Mouse (Mus musculus): ENCODE measurements around the gene Pms2. TPM values are rescaled to one million over a fixed set of nuclear protein-coding genes. Genes with fewer than 3 reads are reported as not detected.

Pms2 gene
- polyA plus RNA-seq (2015; fragmentation: Nextera tagmentation; extraction: Ambion mirVana), result 11.7 and 14.5 TPM in 2 replicates

DNA sequence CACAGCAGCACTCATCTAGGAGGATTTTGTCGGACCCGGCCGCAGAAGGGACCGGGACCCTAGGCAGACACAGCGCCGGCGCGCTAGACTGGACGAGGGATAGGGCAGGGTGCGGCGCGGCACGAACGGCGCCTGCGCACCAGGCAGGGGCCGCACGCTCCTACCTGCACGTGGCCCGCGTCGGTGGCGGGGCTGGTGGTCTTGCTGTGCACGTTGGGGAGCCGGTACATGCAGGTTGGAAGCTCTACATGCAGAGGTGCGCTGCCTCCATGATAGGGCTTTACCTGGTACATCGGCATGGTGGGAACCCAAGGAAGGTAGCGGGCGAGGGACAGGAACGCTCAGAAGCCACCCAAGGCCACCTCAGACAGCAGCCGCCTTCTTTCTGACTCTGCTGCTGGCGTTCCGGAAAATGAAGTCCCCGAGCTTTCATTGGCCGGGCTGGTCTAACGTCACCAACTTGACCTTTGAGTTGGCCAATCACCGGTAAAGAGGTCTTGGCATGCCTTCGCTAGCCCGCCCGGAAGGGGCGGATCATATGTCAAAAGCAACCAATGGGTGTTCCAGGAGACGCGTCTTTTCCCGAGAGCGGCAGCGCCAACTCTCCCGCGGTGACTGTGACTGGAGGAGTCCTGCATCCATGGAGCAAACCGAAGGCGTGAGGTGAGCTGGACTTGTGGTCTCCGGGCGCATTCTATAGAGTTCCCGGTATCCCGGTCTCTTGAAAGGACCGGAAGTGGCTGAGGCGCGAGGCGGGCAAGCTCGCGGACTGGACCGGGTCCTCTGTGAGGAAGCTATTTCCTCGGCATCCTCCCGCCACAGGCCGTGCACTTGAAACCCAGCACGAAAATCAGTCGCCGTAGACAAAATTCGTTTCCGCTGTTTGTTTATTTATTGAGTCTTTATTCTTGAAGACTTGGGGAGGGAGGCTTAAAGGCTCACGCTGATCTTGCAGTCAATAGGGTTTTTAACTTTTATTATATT is at the start of gene Pms2, which contains the start of gene Aimp2:
Gene Pms2, plus strand, starts transcription at position 548 of the 984 bp plus-strand sequence.
Gene Aimp2, minus strand, starts transcription at position 431 of the 984 bp plus-strand sequence.
- under 1% methylated on average over 70 of the region's 70 CpGs for WGBS (ENCODE audit: insufficient replicate concordance)

DNA sequence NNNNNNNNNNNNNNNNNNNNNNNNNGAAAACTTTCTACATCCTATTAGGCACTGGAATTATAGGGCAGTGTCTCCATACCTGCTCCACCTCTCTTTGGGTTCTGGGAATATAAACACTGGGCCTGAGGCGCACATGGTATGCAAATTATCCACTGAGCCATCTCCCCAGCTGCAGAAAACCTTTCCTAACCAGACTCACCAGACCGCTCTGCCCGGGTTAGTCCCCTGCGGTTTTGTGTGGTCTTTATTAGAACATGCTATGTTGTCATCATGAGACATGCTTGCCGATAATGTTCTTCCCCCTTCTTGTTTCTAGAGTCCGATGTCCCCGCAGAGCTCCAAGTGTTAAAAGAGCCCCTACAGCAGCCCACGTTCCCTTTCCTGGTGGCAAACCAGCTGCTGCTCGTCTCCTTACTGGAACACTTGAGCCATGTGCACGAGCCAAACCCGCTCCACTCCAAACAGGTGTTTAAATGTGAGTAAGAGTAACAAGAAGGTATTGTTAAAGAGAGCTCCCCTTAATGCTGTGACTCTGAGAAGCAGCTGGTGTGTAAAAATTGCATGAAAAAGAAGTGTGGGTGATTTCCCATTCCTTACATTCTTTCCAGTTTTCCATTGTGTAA is 38.1 kb upstream of the Pms2 start:
- H3K36me3 ChIP-seq (replicated peaks), result peaks cover 53% of the 10 kb centered on the region
- no peak overlapping the region for H3K4me3 ChIP-seq (replicated peaks)
- no peaks in the 10 kb centered on the region for H3K9me3 ChIP-seq (replicated peaks)
- 85% methylated on average over 11 of the region's 11 CpGs for WGBS (ENCODE audit: insufficient replicate concordance)
- H3K27ac ChIP-seq (replicated peaks), result no peak overlapping the region
- H3K9ac ChIP-seq, result no peak overlapping the region
- no peak for ATAC-seq (ENCODE audit: insufficient read depth)
- no peaks in the 10 kb centered on the region for H3K27me3 ChIP-seq
- no peak overlapping the region for H3K4me2 ChIP-seq
- H3K4me1 ChIP-seq (replicated peaks), result peaks cover 16% of the 10 kb centered on the region

More for the DNA sequence above, at the start of gene Pms2, which contains the start of gene Aimp2:
- Histone ChIP-seq H3K4me3 (replicated peaks) (peak within 1 kb of the TSS; percentile 87), H3K4me1 (replicated peaks) (peaks cover 34% of the 10 kb centered on the region), H3K9ac (peak within 1 kb of the TSS; percentile 76), H3K27me3 (no peaks in the 10 kb centered on the region), H3K4me2 (peak within 1 kb of the TSS; percentile 91), H3K36me3 (replicated peaks) (peaks cover 38% of the 10 kb centered on the region), H3K9me3 (replicated peaks) (no peaks in the 10 kb centered on the region), H3K27ac (replicated peaks) (peak within 1 kb of the TSS; percentile 98)
- peak; percentile 94 for ATAC-seq (ENCODE audit: insufficient read depth)

DNA sequence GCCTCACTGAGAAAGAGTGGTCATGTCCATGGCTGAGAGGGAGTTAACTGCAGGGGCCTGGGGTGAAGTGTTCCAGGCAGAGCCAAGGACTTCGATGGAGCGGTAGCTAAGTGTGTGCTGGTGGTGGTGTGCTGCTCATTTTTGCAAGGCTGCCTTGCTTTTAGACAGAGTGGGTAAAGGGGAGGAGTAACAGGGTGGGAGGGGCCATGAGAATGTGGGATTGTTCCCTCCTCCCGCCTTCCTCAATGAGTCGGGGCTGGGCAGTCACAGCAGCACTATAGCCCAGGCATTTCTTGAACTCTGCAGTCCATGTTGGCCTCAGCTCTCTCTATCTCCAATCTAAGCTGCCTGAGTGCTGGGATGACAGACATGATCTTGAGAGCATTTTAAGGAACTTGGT is 35.2 kb upstream of the Pms2 start:
- 81% methylated on average over 4 of the region's 4 CpGs for WGBS (ENCODE audit: insufficient replicate concordance)
- peaks cover 16% of the 10 kb centered on the region for H3K4me1 ChIP-seq (replicated peaks)
- no peaks in the 10 kb centered on the region for H3K9me3 ChIP-seq (replicated peaks)
- no peaks in the 10 kb centered on the region for H3K27me3 ChIP-seq
- ATAC-seq (ENCODE audit: insufficient read depth), result peak; percentile 34; the same call in 1 of the 2 replicates
- H3K27ac ChIP-seq (replicated peaks), result 0 out of 2 replicates have a peak overlapping the region, but pooled peaks have one; percentile 9
- H3K4me3 ChIP-seq (replicated peaks), result no peak overlapping the region
- no peak overlapping the region for H3K9ac ChIP-seq
- H3K4me2 ChIP-seq, result no peak overlapping the region
- peaks cover 82% of the 10 kb centered on the region for H3K36me3 ChIP-seq (replicated peaks)

DNA sequence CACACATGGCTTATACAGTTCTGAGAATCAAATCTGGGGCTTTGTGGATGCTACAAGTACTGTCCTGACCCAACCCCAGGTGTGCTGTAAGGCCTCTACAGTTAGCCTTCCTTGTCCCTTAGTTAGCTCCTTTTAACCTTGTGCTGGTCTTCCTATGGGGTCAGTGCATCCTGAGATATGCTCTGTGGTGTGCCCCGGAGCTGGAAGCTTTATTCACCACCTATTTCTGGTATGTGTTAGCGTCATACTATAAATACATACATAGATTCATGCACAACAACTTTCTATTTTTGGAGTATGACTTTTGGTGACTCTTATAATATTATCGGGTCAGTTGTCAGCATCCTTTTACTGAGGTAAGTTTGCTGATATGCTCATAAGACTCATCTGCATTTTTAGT is 24.5 kb upstream of the Pms2 start:
- peaks cover 100% of the 10 kb centered on the region for H3K36me3 ChIP-seq (replicated peaks)
- ATAC-seq (ENCODE audit: insufficient read depth), result no peak
- WGBS (ENCODE audit: insufficient replicate concordance), result 91% methylated on average over 3 of the region's 3 CpGs
- no peak overlapping the region for H3K4me3 ChIP-seq (replicated peaks)
- H3K27ac ChIP-seq (replicated peaks), result no peak overlapping the region
- H3K27me3 ChIP-seq, result no peaks in the 10 kb centered on the region
- no peaks in the 10 kb centered on the region for H3K4me1 ChIP-seq (replicated peaks)
- no peak overlapping the region for H3K9ac ChIP-seq
- H3K9me3 ChIP-seq (replicated peaks), result 0 out of 2 replicates have a peak, but pooled peaks cover 8% of the 10 kb centered on the region
- H3K4me2 ChIP-seq, result no peak overlapping the region

DNA sequence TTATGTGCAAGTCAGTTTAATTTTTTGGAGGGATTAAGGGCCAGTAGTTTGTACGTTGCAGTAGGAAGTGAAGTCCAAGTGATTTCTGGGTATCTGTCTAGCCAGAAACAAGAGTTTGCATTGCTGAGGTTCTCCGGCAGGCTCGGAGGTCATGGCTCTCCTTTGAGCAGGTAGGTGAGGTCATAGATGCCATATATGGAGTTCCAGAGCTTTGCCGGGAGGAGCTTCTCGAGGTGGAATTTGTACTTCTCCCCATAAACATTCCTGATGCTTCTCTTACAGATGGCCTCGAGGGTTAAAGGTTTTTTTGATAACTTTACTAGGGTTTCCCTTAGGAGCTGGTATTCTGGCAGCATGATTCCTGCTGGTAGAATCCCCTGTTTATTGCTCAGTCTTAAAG is 19.0 kb upstream of the Pms2 start:
- H3K27ac ChIP-seq (replicated peaks), result no peak overlapping the region
- H3K4me1 ChIP-seq (replicated peaks), result peaks cover 25% of the 10 kb centered on the region
- H3K9ac ChIP-seq, result no peak overlapping the region
- no peak overlapping the region for H3K4me3 ChIP-seq (replicated peaks)
- no peaks in the 10 kb centered on the region for H3K27me3 ChIP-seq
- no peak overlapping the region for H3K4me2 ChIP-seq
- peaks cover 100% of the 10 kb centered on the region for H3K36me3 ChIP-seq (replicated peaks)
- ATAC-seq (ENCODE audit: insufficient read depth), result no peak; the same call in 1 of the 2 replicates
- no peaks in the 10 kb centered on the region for H3K9me3 ChIP-seq (replicated peaks)
- 77% methylated on average over 6 of the region's 6 CpGs for WGBS (ENCODE audit: insufficient replicate concordance)

DNA sequence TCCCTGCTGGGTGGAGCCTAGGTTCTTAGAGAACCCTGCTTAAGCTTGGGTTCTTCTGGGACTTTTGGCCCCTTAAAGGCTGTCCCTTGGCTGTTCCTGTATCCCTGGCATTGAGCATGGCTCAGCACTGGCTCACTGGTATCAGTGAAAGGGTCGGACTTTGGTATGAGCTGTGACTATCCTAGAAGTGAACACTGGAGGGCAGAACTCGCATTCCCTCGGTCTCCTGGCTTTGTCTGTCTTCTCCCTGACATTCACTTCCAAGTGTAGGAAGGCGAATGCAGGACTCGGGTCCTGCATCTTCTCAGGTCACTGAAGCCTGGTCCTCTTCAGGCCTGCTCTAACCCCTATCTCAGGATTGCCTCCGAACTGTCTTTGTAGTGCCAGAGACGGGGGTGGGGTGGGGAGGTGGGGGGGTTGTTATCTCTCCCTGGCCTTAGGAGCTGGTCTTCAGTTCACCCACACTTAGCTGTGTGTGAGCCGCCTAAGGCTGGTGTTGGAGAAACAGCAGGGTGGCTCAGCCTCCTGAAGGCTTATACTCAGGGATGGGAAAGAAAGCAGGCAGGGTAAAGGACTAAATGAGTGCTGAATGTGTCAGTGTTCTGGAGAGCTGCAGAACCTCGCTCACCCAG is 17.4 kb upstream of the Pms2 start:
- Histone ChIP-seq H3K4me3 (replicated peaks) (no peak overlapping the region), H3K4me1 (replicated peaks) (peaks cover 25% of the 10 kb centered on the region), H3K27me3 (no peaks in the 10 kb centered on the region), H3K36me3 (replicated peaks) (peaks cover 100% of the 10 kb centered on the region), H3K9me3 (replicated peaks) (no peaks in the 10 kb centered on the region), H3K4me2 (no peak overlapping the region), H3K27ac (replicated peaks) (no peak overlapping the region), H3K9ac (no peak overlapping the region)
- ATAC-seq (ENCODE audit: insufficient read depth), result no peak
- 55% methylated on average over 9 of the region's 9 CpGs for WGBS (ENCODE audit: insufficient replicate concordance)

DNA sequence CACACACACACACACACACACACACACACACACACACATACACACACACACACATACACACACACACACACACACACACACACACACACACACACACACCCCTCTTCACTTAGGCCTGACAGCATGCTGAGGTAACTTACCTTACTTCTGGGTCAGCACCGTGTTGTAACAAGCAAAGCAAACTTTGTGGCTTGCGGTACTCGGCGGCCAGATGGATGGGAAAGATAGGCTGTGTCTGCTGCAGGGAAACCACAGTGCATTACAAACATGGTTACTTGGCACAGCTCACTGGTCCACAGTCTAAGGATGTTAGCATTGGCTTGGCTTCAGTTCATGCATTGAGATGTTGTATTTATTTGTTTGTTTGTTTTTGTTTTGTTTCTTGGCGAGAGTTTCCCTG is 16.4 kb upstream of the Pms2 start:
- Histone ChIP-seq H3K36me3 (replicated peaks) (peaks cover 100% of the 10 kb centered on the region), H3K4me1 (replicated peaks) (peaks cover 25% of the 10 kb centered on the region), H3K9me3 (replicated peaks) (no peaks in the 10 kb centered on the region), H3K4me3 (replicated peaks) (no peak overlapping the region), H3K27ac (replicated peaks) (no peak overlapping the region), H3K9ac (no peak overlapping the region), H3K27me3 (no peaks in the 10 kb centered on the region), H3K4me2 (no peak overlapping the region)
- peak; percentile 56 for ATAC-seq (ENCODE audit: insufficient read depth)
- WGBS (ENCODE audit: insufficient replicate concordance), result 16% methylated on average over 5 of the region's 5 CpGs

DNA sequence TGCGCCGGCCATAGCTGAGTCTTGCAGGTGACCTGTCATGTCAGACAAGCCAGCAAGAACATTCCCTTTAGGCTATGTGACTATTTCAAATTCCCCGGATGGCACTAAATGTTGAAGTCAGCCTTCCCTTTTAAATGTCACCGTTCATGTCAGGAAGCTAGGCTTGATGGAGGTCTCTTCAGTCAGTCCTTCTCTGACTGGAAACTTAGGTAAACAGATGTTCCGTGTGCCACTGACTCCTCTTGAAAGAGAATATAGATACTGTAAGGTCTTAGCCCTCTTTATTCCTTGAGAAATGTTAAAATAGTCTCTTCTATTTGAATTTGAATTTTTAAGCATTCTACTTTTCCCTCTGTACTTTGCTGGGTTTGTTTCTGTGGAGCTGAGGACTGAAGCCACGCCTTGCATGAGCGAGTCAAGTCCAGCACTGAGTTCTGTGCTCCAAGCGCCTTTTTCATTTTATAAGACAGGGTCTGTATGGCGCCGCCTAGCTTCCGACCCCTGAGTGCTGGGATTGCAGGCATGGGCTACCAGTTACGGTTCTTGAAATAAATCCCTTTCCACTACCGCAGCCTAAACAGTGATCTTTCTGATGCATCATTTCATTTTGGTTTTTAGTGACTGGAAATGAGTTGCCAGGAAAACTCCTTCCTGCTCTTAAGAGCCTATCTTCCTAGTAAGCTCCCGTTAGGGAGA is 12.0 kb upstream of the Pms2 start, which contains the start of gene Ankrd61:
Gene Ankrd61, minus strand, starts transcription at position 51 of the 696 bp plus-strand sequence.
- Histone ChIP-seq H3K9ac (no peak within 1 kb of the TSS), H3K9me3 (replicated peaks) (no peaks in the 10 kb centered on the region), H3K36me3 (replicated peaks) (peaks cover 100% of the 10 kb centered on the region), H3K4me2 (no peak within 1 kb of the TSS), H3K27ac (replicated peaks) (no peak within 1 kb of the TSS), H3K4me1 (replicated peaks) (peaks cover 12% of the 10 kb centered on the region), H3K27me3 (no peaks in the 10 kb centered on the region), H3K4me3 (replicated peaks) (no peak within 1 kb of the TSS)
- ATAC-seq (ENCODE audit: insufficient read depth), result no peak
- 87% methylated on average over 14 of the region's 14 CpGs for WGBS (ENCODE audit: insufficient replicate concordance)

DNA sequence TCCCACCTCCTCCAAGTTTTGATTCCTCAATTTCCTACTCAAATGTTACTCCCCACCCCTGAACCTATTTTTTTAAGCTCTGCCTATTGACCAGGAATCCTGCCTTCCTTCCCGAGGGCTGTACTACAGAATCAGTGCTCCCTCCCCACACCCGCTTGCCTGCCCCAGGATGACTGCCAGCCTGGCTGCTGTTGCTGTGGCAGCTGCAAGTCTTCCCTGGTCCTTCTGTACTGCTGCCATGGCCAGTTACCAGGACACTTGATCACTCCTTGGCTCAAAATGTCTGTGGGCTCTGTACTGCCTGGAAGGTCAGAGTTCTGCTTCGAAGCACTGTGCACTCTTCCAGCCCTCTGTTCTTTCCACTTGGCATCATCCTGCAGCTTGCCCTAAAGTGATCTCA is 7.7 kb upstream of the Pms2 start:
- Histone ChIP-seq H3K9me3 (replicated peaks) (no peaks in the 10 kb centered on the region), H3K27ac (replicated peaks) (no peak overlapping the region), H3K4me1 (replicated peaks) (peaks cover 31% of the 10 kb centered on the region), H3K27me3 (no peaks in the 10 kb centered on the region), H3K9ac (no peak overlapping the region), H3K36me3 (replicated peaks) (peaks cover 98% of the 10 kb centered on the region), H3K4me3 (replicated peaks) (no peak overlapping the region), H3K4me2 (no peak overlapping the region)
- no peak for ATAC-seq (ENCODE audit: insufficient read depth)
- 87% methylated on average over 3 of the region's 3 CpGs for WGBS (ENCODE audit: insufficient replicate concordance)

DNA sequence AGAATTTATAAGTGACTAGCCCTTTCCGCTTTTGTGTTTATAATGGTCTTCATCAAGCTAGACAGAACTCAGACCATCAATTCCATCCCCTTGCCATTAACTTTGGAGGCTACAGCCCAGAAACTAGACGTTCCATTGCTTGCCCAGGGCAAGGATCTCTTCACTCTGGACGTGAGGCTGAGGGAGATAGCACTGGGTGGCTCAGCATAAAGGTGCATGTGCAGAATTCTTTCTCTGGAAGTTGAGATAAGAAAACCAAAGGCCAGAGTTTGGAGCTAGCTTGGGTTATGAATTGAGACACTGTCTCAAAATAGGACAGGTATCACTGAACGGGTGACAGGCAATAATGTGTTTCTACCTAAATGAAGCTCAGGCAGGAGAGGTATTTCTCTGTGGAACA is 6.0 kb upstream of the Pms2 start:
- H3K4me1 ChIP-seq (replicated peaks), result peaks cover 47% of the 10 kb centered on the region
- H3K36me3 ChIP-seq (replicated peaks), result peaks cover 81% of the 10 kb centered on the region
- H3K9me3 ChIP-seq (replicated peaks), result no peaks in the 10 kb centered on the region
- ATAC-seq (ENCODE audit: insufficient read depth), result peak; percentile 59
- no peak overlapping the region for H3K4me2 ChIP-seq
- no peaks in the 10 kb centered on the region for H3K27me3 ChIP-seq
- 34% methylated on average over 4 of the region's 4 CpGs for WGBS (ENCODE audit: insufficient replicate concordance)
- no peak overlapping the region for H3K9ac ChIP-seq
- H3K27ac ChIP-seq (replicated peaks), result peak overlapping the region; percentile 43; the same call in 1 of the 2 replicates
- no peak overlapping the region for H3K4me3 ChIP-seq (replicated peaks)
